Mouse (Mus musculus): Measurements from ENCODE around the gene Ifi206.
A peak's percentile ranks its signal among the peaks of the same experiment; 100 is the strongest.
"Not testable (repeated sequence)": the region's sequence is repeated elsewhere in the genome, so short reads cannot be mapped to it uniquely, and the experiment has no call there.

Gene Ifi206

DNA sequence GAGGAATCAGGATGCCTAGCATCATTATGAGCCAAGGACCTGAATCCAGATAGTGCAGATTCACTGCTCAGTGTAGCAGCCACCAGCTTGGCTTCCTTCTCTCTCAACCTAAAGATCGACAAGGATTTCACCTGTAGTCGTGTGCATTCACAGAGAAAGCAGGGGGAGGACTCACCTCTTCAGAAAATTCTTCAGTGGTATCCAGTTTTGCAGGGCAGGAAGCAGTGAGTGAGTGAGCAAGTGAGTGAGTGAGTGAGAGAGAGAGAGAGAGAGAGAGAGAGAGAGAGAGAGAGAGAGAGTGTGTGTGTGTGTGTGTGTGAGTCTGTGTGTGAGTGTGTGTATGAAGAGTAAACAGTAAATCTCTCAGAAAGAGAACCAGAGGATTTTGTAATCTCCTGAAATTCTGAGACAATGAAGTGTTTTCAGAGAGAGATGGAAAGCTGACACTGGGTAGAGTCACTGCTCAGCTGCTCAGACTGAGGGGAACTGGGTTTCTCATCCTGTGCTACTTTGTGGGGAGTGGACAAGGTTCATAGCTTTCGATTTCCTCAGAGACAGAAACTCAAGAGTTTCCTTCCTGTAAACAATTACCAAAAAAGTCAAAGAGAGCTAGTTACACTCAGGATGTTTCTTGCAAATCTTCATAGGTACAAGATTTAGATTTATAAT lies at the start of gene Ifi206:
TSS of gene Ifi206 (minus strand) at position 230 of the 669 bp plus-strand sequence.
- DNase-seq, result not testable (repeated sequence)

DNA sequence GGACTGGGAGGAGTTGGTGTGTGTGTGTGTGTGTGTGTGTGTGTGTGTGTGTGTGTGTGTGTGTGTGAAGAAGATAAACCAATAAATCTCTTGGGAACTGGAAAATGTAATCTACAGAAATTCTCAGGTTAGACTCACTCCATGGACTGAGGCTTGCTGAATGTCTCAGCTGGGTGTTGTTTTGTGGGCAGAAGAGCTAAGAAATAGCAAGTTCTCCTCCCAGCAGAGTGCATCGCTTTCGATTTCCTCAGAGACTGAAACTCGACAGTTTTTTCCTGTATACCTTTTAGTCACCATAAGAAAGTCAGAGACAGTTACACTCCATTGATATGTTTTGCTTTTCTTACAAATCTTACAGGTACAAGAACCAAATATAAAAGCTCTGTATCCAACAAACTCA lies 45.0 kb upstream of the Ifi206 start, which contains the start of gene Ifi214:
TSS of gene Ifi214 (minus strand) at position 167 of the 400 bp plus-strand sequence.
- not testable (repeated sequence) for DNase-seq

DNA sequence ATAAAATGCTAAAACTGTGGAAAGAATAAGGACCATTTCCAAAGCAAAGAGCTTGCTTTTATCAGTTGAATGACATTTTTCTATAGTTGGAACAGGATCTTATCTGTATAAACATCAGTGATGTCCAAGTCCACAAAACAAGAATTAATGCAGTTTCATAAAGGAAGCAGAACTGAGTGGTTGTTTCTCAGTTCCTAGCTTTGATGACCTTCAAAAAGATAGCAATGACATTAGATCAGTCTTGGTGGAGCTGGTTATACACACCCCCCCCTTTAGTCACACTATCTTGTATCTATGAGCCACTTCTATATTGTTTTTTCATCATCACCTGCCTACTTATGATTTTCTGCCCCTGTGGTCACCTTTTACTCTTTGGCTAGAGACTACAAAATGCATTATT lies 30.6 kb upstream of the Ifi206 start:
- DNase-seq, result no peak

DNA sequence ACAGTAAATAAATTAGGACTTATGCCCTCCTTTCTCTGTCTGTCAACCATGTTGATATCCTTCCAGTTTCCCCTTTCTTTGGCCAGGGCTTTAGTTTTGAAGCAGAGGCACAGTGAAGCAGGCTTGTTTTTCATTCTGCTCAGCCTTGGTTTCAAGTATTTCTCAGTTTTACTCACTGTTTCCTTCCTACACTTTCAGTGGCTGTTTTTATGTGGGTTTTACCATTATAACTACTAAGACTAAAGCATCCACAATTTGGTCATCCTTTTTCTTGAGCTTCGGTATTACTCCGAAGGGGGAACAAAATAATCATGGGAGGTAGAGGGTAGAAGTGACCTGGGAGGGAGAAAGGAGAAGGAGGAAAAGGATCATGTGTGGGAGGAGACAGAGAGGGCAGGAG lies 19.8 kb upstream of the Ifi206 start:
- DNase-seq, result not testable (repeated sequence)

DNA sequence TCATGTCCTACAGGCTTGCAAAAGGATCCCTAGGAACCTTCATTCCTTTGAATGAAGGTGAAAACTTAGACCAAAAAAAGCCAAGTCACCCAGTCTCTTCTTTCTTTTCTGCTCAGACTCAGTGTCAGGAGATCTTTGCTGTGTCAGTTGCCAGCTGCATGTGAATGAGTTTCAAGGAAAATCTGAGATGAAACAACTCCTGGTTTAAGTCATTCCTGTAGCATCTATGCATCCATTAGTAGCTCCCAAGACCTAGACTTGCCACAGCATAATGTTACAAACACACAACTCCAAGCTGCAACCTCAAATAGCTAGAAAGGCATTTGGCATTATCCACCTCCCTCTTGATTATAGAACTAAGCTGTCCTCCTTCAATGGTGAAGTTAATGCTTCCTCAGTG lies 642 bp upstream of the Ifi206 start:
- not testable (repeated sequence) for DNase-seq

DNA sequence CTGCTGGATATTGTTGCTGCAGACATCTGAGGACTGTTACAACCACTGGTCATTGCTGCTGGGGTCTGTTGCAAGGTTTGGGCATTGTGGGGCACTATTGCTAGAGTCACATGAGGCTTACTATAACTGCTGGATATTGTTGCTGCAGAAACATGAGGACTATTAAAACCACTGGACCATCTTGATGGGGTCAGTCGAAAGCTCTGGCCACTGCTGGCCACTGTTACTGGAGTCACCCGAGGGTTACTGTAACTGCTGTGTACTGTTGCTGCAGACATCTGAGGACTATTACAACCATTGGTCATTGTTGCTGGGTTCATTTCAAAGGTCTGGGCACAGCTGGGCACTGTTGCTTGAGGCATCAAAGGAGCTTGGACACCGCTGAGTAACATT lies 9.7 kb downstream of the Ifi206 start:
- not testable (repeated sequence) for DNase-seq

DNA sequence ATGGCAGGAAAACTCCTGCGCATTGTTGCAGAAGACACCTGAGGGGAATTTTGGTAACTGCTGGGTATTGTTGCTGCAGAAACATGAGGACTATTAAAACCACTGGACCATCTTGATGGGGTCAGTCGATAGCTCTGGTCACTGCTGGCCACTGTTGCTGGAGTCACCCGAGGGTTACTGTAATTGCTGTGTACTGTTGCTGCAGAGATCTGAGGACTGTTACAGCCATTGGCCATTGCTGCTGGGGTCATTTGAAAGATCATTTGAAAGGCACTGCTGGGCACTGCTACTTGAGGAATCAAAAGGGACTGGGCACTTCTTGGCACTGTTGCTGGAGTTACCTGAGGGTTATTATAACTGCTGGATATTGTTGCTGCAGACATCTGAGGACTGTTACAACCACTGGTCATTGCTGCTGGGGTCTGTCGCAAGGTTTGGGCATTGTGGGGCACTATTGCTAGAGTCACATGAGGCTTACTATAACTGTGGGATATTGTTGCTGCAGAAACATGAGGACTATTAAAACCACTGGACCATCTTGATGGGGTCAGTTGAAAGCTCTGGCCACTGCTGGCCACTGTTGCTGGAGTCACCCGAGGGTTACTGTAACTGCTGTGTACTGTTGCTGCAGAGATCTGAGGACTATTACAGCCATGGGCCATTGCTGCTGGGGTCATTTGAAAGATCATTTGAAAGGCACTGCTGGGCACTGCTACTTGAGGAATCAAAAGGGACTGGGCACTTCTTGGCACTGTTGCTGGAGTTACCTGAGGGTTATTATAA lies 10.3 kb downstream of the Ifi206 start:
- DNase-seq, result not testable (repeated sequence)

DNA sequence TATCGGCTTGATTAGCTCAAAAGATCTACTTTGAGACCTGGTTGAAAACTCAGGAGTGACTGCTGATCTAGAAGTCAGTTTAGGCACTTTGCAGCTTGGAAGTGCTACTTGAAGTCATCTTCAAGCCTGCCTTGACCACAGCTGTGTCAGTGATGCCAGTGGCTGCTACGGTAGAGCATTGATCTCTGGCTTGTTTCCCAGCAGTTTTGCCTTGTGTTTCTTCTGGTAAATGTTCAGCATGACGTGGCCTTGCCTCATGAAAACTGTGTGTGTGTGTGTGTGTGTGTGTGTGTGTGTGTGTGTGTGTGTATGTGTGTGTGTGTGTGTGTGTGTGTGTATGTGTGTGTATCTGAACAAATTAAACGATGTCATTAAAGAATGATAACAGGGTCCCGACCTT lies 34.1 kb downstream of the Ifi206 start:
- no peak for DNase-seq

DNA sequence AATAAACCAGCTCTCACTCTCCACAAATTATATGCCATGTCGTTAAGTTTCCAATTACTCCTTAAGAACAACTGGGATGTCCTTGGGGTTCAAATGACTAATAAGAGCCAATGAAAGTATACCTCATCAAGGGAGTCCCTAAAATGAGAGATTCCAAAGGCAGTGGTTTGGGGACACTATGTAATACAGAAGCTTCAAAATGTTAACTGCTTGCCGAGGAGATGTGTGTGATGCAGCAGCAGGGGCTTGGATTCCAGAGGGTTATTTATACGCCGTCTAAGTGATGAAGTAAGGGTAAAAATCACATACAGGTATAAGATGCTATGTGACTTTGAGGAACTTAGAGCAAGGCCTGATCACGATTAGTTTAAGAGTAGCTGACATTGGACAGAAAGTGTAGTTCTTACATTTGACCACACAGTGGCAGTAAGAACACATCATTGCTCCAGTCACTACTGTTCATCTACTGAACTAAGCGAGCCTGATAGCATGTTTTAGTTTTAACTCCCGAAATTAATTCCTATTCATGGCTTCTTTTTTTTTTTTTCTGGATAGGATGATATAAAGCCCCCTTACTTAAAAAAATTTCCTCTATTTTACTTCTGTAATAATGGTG lies 34.6 kb downstream of the Ifi206 start:
- peak in 1 of 2 experiments; percentile 24 for DNase-seq

DNA sequence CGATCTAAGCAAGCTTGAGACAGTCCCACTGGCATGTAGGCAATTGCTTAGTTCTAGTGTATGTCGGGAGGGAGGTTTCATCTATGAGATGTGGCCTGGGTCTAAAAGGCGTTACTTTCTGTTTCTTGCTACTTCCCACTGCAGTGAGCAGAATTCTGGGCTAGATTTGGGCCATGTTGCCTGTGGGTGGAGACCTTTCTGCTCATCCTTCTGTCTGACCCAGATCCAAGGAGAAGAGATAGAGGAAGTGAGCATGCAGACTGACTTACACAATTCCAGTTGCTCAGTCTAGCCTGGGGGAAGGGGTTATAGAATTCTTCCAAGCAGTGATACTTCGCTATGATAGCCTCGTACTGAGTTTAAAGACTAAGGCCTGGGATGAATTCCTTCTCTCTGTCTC lies 39.2 kb downstream of the Ifi206 start:
- no peak for DNase-seq

DNA sequence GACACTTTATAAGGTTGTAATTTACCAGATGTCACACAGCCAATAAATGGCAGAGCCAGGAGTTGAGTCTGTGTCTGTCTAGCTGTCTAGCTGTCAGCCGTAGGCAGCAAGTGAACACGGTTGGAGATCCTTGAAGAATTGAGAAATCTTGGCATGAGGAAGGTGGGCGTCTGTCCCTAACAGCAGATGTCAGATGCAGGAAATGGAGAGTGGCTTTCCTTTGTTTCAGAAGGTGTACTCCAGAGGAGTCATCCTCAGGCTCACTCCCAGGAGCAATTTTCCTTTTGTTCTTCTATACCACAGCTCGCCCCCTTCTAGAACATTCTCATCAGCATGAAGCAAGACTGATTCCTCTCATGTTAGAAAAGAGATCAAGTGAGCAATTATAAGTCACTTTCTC lies 40.2 kb downstream of the Ifi206 start:
- no peak for DNase-seq

DNA sequence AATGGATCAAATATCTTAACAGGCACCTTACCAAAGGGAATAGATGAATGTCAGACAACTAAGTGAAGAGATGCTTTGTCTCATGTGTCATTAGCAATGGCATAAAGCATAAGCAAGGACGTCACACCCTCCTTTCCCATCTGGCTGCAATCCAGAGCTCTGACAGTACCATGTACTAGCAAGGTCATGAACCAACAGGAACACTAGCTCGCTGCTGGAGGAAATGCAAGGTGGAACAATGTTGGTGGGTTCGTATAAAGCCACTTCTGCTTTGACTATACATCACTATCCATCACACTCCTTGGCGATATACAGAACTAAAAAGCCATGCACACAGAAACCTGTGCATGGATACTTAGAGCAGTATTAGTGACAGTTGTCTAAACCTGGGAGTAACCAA lies 43.8 kb downstream of the Ifi206 start:
- DNase-seq, result no peak

DNA sequence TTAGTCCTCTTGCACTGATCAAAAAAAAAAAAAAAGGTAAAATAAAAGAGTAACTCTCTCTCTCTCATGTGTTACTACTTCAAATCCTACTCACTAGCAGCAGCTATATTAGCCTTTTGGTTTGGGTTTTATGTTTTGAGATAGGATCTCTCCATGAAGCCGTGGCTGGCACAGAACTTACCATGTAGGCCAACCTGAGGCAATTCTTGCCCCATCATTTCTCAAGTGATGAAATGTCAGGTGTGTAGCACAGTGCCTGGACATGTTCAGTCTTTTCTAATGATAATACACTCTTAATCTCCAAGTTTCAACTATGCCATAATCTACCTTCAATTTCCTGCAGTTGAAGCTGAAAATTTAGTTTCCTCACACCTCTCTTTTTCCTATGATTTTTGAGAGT lies 47.8 kb downstream of the Ifi206 start:
- DNase-seq, result no peak

DNA sequence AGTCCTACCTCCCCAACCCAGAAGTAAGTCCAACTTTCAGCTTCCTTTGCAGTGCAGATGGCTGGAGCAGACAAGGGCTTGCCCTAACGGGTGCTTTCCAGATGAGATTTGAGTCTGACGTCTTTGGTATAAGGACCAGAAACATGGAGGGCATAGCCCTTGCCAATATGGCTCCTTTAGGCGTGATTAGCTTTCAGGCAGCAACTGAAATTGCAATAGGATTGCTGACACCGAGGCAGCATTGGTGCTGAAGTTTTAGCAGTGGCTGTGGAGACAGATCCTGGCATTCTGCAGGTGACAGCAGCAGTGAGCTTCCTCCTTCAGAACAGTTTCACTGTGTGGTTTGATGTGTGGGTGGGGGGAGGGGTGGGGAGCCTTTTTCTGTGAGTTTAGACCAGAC lies 49.6 kb downstream of the Ifi206 start:
- DNase-seq, result no peak

DNA sequence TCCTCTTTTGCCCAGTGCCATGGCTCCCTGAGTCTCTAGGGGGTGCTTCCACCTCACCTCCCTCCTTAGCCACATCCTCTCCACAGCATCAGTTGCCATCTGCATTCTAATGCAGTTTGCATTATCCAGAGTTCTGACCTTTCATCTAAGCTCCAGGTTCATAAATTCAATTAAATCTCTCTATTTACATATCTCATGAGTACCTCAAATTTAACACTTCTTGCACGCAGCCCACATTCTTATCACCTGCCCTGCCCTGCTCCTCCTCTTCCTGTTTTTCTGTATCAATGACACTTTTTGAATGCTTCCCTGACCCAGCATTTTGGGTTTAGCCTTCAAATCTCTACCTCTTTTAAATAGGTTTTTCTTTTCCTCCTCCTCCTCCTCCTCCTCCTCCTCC lies 50.2 kb downstream of the Ifi206 start:
- DNase-seq, result no peak

DNA sequence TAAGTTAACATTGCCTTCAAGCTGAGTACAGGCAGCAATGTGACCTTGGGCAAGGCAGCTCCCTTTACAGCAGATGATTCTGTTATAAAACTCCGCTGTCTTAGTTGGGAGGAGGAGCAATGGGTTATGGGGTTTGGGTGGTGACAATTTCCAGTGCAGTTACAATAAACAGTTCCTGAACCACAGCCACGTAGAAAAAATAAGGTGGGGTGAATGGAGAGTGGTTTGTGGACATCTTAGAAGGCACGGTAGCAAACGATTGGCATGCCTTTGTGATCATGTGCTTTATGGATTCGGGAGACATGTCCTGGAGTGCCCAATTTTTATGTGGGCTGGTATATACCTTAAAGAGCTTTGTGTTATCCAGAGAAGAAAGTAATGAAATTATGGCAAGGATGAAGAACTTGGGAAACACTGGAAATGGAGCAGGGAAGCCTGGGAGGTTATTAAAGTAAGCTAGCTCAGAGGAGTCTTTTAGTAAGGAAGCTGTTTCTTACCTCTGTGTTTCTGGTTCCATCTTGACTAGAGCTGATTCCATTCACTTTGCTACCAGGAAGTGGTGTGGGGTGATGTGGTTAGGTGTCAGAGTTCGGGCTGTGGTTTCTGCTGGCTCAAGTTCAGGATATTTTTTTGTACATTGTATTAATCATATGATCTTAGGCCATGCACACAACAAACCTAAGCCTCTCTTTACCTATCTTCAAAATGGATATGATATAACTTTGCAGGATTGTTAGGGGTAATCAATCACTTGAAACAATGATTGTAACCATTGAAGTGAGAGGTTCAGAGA lies 53.5 kb downstream of the Ifi206 start:
- DNase-seq, result no peak

DNA sequence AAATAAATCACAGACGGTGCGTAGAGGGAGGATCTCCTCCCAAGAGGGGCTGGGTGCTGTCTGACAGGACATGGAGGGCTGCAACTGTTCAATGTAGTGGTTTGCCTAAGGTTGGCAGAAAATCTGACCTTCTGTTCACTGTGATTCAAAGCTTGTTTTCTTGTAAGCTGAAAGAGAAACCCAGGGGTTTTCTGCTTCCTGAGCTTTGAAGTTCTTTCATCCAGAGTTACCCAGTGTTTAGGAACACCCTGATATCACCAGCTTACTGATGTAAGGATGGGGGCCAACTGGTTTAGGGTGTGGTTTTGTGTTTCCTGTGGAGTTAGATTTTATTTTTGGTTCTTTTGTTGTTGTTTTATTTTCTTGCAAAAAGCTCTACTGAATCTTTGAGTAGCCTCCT lies 58.4 kb downstream of the Ifi206 start:
- DNase-seq, result no peak

DNA sequence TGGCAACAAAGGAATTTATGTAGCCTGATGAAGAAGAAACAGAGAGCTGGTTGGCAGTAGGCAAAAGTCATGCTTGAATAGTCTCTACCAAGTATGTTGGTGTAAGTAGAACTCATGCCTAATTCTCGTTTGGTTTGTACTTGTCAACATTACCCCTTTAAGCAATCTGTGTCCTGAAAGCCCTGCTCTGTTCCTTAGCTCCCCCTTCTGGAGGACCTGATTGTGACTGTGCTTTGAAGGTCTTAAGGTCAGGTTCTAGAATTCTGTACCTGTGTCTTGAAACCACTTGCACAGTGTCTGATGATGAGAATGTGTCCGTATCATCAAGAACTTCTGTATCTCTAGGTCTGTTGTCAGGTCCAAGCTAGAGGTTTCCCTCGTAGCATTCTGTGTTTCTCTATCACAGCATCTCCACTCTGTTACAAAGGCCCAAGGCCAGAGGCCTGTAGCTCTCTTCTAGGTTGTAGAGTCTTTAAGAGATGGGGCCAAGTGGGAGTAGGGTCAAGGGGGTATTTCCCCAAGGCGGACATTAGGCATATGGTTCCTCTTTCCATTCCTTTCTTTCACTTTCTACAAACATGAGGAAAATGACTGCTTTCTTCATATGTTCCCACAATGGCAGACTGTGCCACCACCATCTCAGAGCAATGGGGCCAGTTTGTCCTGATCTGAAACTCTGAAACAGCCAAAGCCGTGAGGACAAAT lies 60.7 kb downstream of the Ifi206 start:
- no peak for DNase-seq

DNA sequence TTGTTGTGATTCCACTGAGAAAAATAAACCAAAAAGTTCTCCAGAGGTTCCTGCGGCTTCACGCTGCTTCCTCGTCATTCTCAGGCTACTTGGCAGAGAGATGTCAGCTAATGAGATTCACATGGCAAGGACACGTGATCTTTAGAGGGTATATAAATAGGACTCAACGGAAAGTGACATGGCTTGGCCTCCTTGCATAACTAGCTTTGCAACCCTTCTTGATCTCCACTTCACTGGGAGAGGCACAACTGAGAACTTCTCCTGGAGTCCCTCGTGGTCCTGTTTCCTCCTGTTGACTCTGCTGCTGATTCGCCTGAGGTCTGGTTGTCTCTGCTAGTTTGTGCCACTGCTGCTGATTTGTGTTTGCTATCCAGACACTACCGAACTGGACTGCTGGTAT lies 63.5 kb downstream of the Ifi206 start:
- no peak for DNase-seq

DNA sequence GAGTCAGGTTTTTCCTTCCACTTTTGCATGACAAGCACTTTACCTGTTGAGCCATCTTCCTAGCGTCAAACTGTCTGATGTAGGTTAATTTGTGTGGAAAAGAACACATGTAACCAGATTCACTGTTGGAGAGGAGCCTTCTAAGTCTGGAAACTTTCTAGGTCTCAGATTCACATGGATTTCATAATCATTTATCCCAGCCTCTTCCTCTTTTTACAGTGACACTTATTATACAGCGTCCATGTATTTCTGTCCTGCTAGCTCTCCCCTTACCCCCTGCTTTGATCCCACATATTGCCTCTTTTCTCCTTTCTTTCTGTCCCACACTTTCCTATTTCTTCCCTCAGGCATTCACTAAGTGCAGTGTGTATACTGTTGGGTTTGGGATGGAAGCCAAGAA lies 64.5 kb downstream of the Ifi206 start:
- DNase-seq, result no peak

DNA sequence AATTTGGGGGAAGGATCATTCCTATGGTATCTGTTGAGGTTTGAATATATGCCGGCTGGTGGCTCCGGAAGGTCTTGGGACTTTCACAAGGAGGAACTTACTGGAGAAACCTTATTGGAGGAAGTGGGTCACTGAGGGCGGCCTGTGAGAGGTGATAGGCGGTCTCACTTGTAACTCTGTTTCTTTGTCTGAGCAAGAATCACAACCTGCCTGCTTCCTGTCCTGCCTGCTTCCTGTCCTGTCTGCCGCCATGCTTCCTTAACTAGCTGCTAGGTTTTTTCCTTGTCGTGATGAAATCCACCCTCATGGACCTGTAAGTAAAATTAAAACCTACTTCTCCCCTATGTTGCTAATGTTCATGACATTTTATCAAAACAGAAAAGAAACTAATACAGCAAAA lies 70.5 kb downstream of the Ifi206 start:
- DNase-seq, result no peak

DNA sequence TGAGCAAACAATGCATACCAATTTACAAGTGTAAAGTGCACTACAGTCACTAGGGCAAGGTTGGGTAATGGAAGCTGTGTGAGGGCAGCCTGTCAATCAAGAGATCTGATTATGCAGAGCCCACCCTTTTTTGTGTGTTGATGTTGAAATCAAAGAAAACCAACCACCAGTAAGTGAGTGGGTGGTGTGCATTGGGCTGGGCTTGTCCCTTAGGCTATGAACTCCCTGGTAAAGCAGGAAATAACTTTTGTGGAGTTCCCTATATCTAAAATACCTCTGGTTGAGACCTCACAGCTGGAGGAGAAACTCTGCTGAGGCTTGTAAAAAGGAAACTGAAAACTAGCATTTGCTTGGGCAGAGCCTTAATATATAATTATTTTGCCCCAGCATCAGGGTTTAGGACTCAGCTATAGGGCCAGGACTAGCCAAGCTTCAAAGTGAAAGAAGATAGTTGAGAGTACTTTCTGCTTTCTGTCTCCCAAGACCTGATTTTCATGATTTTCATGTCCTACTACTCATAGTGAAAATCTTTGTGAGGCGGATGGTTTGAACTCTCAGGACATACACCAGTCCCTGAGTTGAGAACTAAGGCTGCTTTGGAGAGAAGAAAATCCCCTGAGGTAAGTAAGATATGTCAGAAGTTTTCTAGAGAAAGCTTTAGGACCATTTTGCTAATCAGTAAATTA lies 71.8 kb downstream of the Ifi206 start:
- no peak for DNase-seq
